Mouse (Mus musculus) left cerebral cortex, postnatal 4 days (tissue): ENCODE data around the gene Zfhx3. TPM values are rescaled to one million over a fixed set of nuclear protein-coding genes. Genes with fewer than 3 reads are reported as not detected.

Source experiments
- DNase-seq: peaks from one replicate; pipeline ENCODE4 v3.0.0-alpha.2; 2022
- intact Hi-C: fragments of 180-260 bp; cut with DNase I; formaldehyde crosslinking; loops from one replicate; pipeline ENCODE4 v1.15.1; 2025
- total RNA-seq, 2 experiments: library from RNA; stranded (reverse); gene quantifications; 2 replicates each; pipeline ENCODE4 v1.2.3; 2021

The Zfhx3 gene
- total RNA-seq, 2 experiments from 2014 or later: 5.0 to 5.7 TPM

GRCm38 (mm10) chr8:108424337-108424736 is 481.9 kb downstream of the Zfhx3 start:
- intact Hi-C loops: no loop called here
- DNase-seq: peak; percentile 26

GRCm38 (mm10) chr8:108433321-108433720 is 490.9 kb downstream of the Zfhx3 start:
- DNase-seq: no peak
- intact Hi-C loops: no loop called here

GRCm38 (mm10) chr8:108434510-108434909 is 492.1 kb downstream of the Zfhx3 start:
- DNase-seq: no peak

GRCm38 (mm10) chr8:108436336-108436735 is 493.9 kb downstream of the Zfhx3 start:
- intact Hi-C loops: no loop called here
- no peak for DNase-seq

More at GRCm38 (mm10) chr8:108434510-108434909, 492.1 kb downstream of the Zfhx3 start:
- intact Hi-C loops: no loop called here

GRCm38 (mm10) chr8:108437316-108437830 is 494.9 kb downstream of the Zfhx3 start:
- intact Hi-C loops: no loop called here
- DNase-seq: no peak

GRCm38 (mm10) chr8:108440476-108440875 is 498.0 kb downstream of the Zfhx3 start:
- intact Hi-C loops: no loop called here
- no peak for DNase-seq

GRCm38 (mm10) chr8:108450847-108451246 is 508.4 kb downstream of the Zfhx3 start:
- intact Hi-C loops: no loop called here
- no peak for DNase-seq

- intact Hi-C loops: no loop called here
- peak; percentile 53 for DNase-seq
Observed at GRCm38 (mm10) chr8:108454561-108455311, 512.3 kb downstream of the Zfhx3 start.

- no peak for DNase-seq
- intact Hi-C loops: no loop called here
Observed at GRCm38 (mm10) chr8:108466653-108467052, 524.2 kb downstream of the Zfhx3 start.

- intact Hi-C loops: no loop called here
Observed at GRCm38 (mm10) chr8:108467172-108468035, 525.0 kb downstream of the Zfhx3 start.

GRCm38 (mm10) chr8:108470269-108470668 is 527.8 kb downstream of the Zfhx3 start:
- DNase-seq: no peak
- intact Hi-C loops: no loop called here

More at GRCm38 (mm10) chr8:108467172-108468035, 525.0 kb downstream of the Zfhx3 start:
- no peak for DNase-seq

- intact Hi-C loops: no loop called here
- DNase-seq: no peak
Observed at GRCm38 (mm10) chr8:108474556-108474955, 532.1 kb downstream of the Zfhx3 start.

- intact Hi-C loops: no loop called here
- DNase-seq: no peak
Observed at GRCm38 (mm10) chr8:108478131-108478530, 535.7 kb downstream of the Zfhx3 start.

GRCm38 (mm10) chr8:108480141-108480540 is 537.7 kb downstream of the Zfhx3 start:
- DNase-seq: no peak
- intact Hi-C loops: no loop called here

GRCm38 (mm10) chr8:108481167-108481815 is 538.8 kb downstream of the Zfhx3 start:
- DNase-seq: peak; percentile 20
- intact Hi-C loops: no loop called here

- no peak for DNase-seq
- intact Hi-C loops: no loop called here
Observed at GRCm38 (mm10) chr8:108496101-108496500, 553.7 kb downstream of the Zfhx3 start.

GRCm38 (mm10) chr8:108506779-108507178 is 564.3 kb downstream of the Zfhx3 start:
- no peak for DNase-seq
- intact Hi-C loops: no loop called here

GRCm38 (mm10) chr8:108507769-108508168 is 565.3 kb downstream of the Zfhx3 start:
- DNase-seq: no peak

GRCm38 (mm10) chr8:108510641-108511325 is 568.3 kb downstream of the Zfhx3 start:
- intact Hi-C loops: no loop called here
- DNase-seq: peak; percentile 62

More at GRCm38 (mm10) chr8:108507769-108508168, 565.3 kb downstream of the Zfhx3 start:
- intact Hi-C loops: no loop called here

- intact Hi-C loops: no loop called here
- DNase-seq: no peak
Observed at GRCm38 (mm10) chr8:108518116-108518515, 575.7 kb downstream of the Zfhx3 start.
